Comparison of ENCODE assay signal across 21 mouse cellular contexts in the genomic region with DNA sequence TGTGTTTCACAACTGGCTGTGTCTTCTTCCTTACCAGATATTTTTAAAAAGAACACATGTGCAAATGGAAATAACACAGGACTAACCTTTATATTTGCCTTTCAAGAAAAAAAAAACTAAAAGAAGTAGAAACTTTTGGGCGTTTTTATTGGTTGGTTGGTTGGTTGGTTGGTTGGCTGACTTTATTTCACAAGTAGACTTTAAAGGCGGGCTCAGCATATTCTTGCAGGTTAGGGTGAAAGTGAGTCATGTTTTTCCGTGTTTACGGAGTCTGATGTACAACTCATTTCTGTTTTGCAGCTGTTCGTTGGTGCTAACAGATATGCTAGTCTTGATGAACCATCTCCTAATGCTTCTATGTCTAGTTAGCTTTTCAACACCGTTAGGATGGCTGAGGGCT.
DNase-seq lines count a peak whose midpoint lies in the region; ATAC-seq and TF ChIP-seq lines count a peak whose summit lies in the region.
"Had no signal": no experiment of that assay in that cellular context is flagged by ENCODE, and none has a peak within 500 bp of the region (broad histone marks: within the 10 kb centered on the region; RNA-seq: fewer than 3 reads in every experiment).

No protein-coding gene starts in this region.

- H3K4me1 ChIP-seq in hindbrain, embryonic 14.5 days (replicated peaks; ENCODE audit: control insufficient read depth, insufficient read depth, low read length): peaks cover 8% of the 10 kb centered on the region; the same call in 1 of the 2 replicates
- H3K4me1 ChIP-seq in hindbrain, postnatal 0 days (ENCODE audit: insufficient read depth, low read length): no peaks in the 10 kb centered on the region
- H3K4me1 ChIP-seq: forebrain, embryonic 10.5 days; forebrain, embryonic 13.5 days had no signal

- WGBS in hindbrain, embryonic 14.5 days: 88% methylated on average over 6 of the region's 6 CpGs
- WGBS in hindbrain, postnatal 0 days: 91% methylated on average over 6 of the region's 6 CpGs

- intact Hi-C loops in left cerebral cortex, postnatal 4 days (cut with DNase I): no loop called here

- no peak overlapping the region for H3K4me2 ChIP-seq in hindbrain, embryonic 14.5 days (replicated peaks)
- H3K4me2 ChIP-seq in hindbrain, postnatal 0 days (ENCODE audit: low read depth, low read length): no peak overlapping the region
- H3K4me2 ChIP-seq: forebrain, embryonic 13.5 days; heart, embryonic 11.5 days; hindbrain, embryonic 12.5 days had no signal

- H3K27ac ChIP-seq in hindbrain, embryonic 14.5 days: 0 out of 2 replicates have a peak overlapping the region, but pooled peaks have one; percentile 7
- H3K27ac ChIP-seq in hindbrain, postnatal 0 days: no peak overlapping the region
- H3K27ac ChIP-seq: forebrain, embryonic 10.5 days; forebrain, embryonic 13.5 days; gastrocnemius, adult 2 months; hindbrain, embryonic 12.5 days had no signal

- H3K36me3 ChIP-seq in hindbrain, embryonic 14.5 days (replicated peaks; ENCODE audit: control insufficient read depth, insufficient read depth): peaks cover 5% of the 10 kb centered on the region; the same call in 1 of the 2 replicates
- no peaks in the 10 kb centered on the region for H3K36me3 ChIP-seq in hindbrain, postnatal 0 days (ENCODE audit: insufficient read depth, low read length)
- H3K36me3 ChIP-seq: forebrain, embryonic 10.5 days; hindbrain, embryonic 12.5 days had no signal

- no peaks in the 10 kb centered on the region for H3K27me3 ChIP-seq in hindbrain, embryonic 14.5 days (ENCODE audit: control insufficient read depth, insufficient read depth, low read length)
- H3K27me3 ChIP-seq in hindbrain, postnatal 0 days (ENCODE audit: insufficient read depth, low read length): no peaks in the 10 kb centered on the region
- H3K27me3 ChIP-seq: forebrain, embryonic 13.5 days; hindbrain, embryonic 12.5 days had no signal

- no peak for DNase-seq in hindbrain, embryonic 14.5 days (ENCODE audit: low spot score)
- no peak for DNase-seq in hindbrain, postnatal 0 days (ENCODE audit: low spot score)
- DNase-seq in CD4-positive helper T cell, adult 2 months (ENCODE audit: low read depth, low spot score): peak; percentile 37
- DNase-seq in left cerebral cortex, postnatal 4 days: no peak
- no peak for DNase-seq in ovary, postnatal 14 days (ENCODE audit: low spot score)
- DNase-seq: adrenal gland, postnatal 10 days; adrenal gland, postnatal 36 days; cerebellum, adult 18-20 months; cerebellum, adult 9-10 months; cerebellum, postnatal 14 days; gastrocnemius, adult 2 months; gastrocnemius, postnatal 14 days; heart, adult 11 months had no signal

- no peaks in the 10 kb centered on the region for H3K9me3 ChIP-seq in hindbrain, embryonic 14.5 days (ENCODE audit: control insufficient read depth, low read length)
- no peaks in the 10 kb centered on the region for H3K9me3 ChIP-seq in hindbrain, postnatal 0 days (ENCODE audit: low read length)
- H3K9me3 ChIP-seq: forebrain, embryonic 10.5 days; forebrain, embryonic 13.5 days; hindbrain, embryonic 12.5 days had no signal

- no peak for TF ChIP-seq CTCF in hindbrain, postnatal 0 days (IDR thresholded peaks at IDR 0.05; ENCODE audit: low read depth)

- no peak for ATAC-seq in hindbrain, embryonic 14.5 days (ENCODE audit: low FRiP score)
- no peak for ATAC-seq in hindbrain, postnatal 0 days
- ATAC-seq in activated CD4-positive, CD25-positive, alpha-beta regulatory T cell, adult 4 months: peak; percentile 57
- ATAC-seq: forebrain, embryonic 13.5 days; forebrain, embryonic 16.5 days; hindbrain, embryonic 16.5 days; intestine, embryonic 16.5 days had no signal

- H3K9ac ChIP-seq in hindbrain, embryonic 14.5 days: no peak overlapping the region
- no peak overlapping the region for H3K9ac ChIP-seq in hindbrain, postnatal 0 days (replicated peaks; ENCODE audit: low read length)
- H3K9ac ChIP-seq: forebrain, embryonic 13.5 days; hindbrain, embryonic 12.5 days had no signal

- no peak overlapping the region for H3K4me3 ChIP-seq in hindbrain, embryonic 14.5 days (replicated peaks; ENCODE audit: low read length)
- H3K4me3 ChIP-seq in hindbrain, postnatal 0 days (ENCODE audit: low read length): no peak overlapping the region
- H3K4me3 ChIP-seq: forebrain, embryonic 10.5 days; forebrain, embryonic 13.5 days; gastrocnemius, adult 2 months; hindbrain, embryonic 12.5 days had no signal
